Mouse (Mus musculus) frontal cortex, postnatal 14 days (tissue): ENCODE measurements around the gene Aldh6a1.

Experiments used
- DNase-seq, 2 experiments: peaks; one replicate each; pipeline ENCODE4 v3.0.0; 2022; ENCODE audit warnings: low spot score in 2 of 2

Gene Aldh6a1

GRCm38 (mm10) chr12:84450718-84451646 lies at the start of gene Aldh6a1, which contains the start of gene Lin52:
TSS of gene Aldh6a1 (minus strand) at chr12:84451004.
TSS of gene Lin52 (plus strand) at chr12:84451422.
- DNase-seq = peak; percentile 97

- no peak for DNase-seq
These were observed 46.0 kb upstream of the Aldh6a1 start for GRCm38 (mm10) chr12:84496795-84497194.

- no peak for DNase-seq
These were observed 36.7 kb upstream of the Aldh6a1 start for GRCm38 (mm10) chr12:84487324-84488056.

DNA sequence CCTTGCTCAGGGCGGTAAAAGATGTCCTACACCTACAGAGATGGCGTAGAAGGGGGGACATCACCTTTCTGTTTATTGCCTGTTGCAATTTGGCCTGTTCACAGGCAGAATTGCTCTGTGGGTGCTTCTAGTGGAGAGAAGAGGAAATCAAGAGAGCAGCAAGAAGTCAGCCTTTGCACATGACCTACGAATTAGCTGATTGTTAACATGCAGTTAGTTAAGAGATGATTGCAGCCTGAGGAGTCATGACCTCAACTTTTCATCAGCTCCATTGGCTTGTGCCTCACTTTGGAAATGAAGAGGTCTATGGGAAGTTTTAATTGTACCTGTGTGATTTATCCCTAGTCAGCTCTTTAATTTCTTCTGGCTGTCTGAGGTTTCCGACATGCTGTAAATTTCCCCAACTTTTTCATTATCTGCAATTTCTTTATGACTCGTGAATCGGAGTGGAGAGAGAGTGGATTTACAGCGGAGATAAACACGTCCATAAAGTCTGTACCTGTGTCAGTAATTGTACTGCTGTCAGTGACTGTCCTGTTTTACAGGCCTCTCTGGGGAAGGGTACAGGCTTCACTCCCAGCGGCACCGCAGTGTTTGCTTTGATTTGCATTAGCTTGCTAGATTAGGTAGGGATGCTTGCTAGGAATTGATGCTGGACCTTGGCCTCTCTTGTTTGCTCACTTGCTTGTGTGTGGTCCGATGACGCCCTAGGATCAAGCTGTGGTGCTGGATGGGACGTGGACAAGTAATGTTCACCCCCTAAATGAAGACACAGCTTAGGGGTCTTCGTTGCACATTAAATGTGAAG lies 32.2 kb upstream of the Aldh6a1 start:
- no peak for DNase-seq

DNA sequence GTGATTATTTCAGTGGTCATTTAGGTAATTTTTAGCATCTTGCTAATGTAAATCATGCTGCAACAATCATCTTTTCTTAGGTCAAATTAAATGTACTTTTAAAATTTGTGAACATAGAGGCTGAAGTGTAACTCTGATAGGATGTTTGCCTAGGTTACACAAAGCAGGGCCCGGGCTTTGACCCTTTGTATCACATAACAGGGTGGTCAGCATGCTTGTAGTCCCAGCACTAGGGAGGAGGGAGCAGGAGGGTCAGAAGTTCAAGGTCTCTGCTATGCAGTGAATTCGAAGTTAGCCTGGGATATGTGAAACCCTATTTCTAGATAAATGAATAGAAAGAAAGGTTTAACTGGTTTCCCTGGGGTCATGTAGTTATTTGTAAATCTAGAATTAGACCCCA lies 30.4 kb upstream of the Aldh6a1 start:
- DNase-seq = no peak

DNA sequence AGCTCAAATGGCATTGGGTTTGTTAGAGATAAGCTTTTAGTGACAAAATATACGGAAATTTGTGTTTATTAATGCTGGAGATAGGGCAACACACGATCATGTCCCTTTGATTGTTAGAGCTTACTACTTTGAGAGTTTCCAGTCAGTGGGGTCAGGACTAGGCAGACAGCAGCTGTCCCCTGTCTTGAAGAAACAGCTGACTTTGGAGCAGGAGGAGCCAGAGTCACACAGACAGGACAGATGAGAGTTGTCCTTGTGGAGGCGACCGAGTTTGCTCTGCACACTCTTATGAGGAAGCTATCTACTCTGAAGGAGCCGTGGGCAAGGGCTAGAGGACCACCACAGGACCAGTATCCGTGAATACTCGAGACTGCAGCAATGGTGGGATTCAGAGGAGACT lies 28.1 kb upstream of the Aldh6a1 start:
- no peak for DNase-seq

DNA sequence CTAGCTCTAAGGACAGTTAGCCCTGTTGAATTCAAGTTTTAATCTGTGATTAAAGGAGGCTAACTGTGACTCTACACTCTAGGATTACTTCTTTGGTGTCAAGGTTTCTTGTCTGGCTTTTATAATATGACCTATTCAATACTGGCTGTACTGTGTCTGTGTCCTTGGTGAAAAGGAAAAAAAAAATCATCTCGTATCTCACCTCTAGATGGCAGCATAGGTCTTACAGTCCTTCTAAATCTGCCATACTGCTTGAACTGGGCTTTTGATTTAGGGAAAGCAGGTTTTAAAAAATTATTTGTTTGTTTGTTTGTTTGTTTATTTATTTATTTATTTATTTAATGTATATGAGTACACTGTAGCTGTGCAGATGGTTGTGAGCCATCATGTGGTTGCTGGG lies 17.9 kb upstream of the Aldh6a1 start:
- DNase-seq = no peak

GRCm38 (mm10) chr12:84462856-84463255 lies 12.1 kb upstream of the Aldh6a1 start:
- DNase-seq = no peak

DNA sequence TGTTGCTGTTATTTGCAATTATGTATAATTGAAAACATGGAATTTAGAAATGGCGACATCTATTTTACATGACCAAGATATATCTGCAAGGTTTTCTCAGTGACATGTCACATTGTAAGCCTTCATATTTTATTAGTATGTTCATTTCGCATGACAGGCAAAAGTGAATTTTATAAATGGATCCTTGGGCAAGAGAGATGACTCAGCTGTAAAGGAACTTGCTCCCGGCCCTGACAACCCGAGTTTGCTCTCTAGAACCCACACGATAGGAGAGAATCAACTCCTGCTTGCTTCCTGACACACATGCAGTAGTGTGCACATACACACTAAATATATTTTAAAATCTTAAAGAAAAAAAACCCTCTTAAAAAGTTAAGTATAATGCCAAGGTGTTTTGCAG lies 10.6 kb upstream of the Aldh6a1 start:
- DNase-seq = no peak

- no peak for DNase-seq
These were observed 9.0 kb upstream of the Aldh6a1 start for GRCm38 (mm10) chr12:84459845-84460244.

DNA sequence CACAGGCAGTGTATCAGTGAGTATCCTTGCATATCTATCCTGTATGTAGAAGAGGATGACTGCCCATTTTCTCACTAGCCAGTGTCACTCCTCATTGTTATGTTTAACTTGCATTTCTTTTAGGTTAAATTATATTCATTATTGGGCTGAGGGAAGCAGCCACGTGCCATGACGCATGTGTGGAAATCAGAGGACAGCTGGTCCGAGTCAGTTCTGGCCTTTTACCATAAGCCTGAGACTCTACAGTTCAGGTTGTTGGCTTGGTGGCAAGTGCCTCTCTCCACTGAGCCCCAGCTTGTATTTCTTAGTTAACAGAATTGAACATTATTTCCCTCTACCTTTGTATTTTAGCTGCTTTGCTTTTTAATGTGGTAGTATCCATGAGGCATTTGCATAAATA lies 6.1 kb upstream of the Aldh6a1 start:
- DNase-seq = no peak

DNA sequence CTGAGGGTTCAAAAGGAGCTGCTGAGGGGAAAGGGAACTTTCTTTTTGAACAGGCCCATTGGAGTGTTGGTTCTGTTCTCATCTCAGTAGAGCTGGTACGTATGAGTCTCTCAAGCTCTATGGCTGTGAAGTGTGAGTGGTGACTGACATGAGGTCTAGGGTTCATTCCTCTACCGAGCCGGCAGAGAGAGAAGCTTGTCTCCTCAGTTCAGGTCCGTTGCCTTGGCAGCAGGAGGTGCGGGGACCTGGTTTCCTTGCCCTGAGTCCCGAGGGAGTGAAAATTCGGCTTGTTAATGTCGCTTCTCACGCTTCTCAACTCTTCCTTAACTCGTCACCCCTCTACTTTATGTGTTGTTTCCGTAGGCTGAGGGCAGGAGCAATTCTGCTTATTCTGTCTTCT lies 997 bp upstream of the Aldh6a1 start:
- peak in 1 of 2 experiments; percentile 8 for DNase-seq

GRCm38 (mm10) chr12:84450351-84450717 lies 470 bp downstream of the Aldh6a1 start:
- DNase-seq = no peak

GRCm38 (mm10) chr12:84449887-84450286 lies 917 bp downstream of the Aldh6a1 start:
- DNase-seq = no peak

DNA sequence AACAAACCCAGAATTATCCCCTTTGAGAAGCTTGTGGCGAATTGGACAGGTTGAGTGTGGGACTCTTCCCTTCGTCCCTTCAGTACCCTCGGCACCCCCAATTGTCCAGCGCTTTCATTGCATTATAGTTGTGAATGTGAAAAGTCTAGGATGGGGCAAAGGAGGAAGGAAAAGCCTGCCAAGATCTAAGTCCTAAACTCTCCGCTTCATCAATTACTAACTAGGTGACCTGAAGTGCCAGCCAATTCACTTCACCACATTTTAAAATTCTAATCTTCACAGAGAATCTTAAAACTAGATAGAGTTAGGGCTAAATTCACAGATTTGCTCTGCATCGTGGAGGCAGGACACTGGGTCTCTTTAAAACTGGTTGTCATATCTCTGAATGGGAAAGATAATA lies 2.6 kb downstream of the Aldh6a1 start:
- DNase-seq = no peak

GRCm38 (mm10) chr12:84447386-84447785 lies 3.4 kb downstream of the Aldh6a1 start:
- no peak for DNase-seq

GRCm38 (mm10) chr12:84442526-84442925 lies 8.3 kb downstream of the Aldh6a1 start:
- DNase-seq = no peak

DNA sequence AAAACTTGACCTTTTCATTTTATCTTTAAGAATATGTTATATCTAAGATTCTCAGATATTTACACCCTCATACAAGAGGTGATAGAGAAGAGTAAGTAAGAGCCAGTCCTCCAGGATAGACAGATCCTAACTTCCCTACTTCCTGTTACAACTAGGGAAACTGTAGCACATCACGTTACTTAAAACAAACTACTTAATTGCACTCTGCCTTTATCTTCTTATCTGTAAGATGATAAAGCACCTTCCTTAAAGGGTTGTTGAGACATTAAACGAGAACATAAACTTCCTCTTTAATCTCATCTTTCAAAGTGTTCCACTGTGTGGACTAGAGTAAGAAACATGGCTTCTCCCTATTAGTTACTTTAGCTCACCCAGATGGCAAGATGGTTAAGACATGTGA lies 12.1 kb downstream of the Aldh6a1 start:
- no peak for DNase-seq

DNA sequence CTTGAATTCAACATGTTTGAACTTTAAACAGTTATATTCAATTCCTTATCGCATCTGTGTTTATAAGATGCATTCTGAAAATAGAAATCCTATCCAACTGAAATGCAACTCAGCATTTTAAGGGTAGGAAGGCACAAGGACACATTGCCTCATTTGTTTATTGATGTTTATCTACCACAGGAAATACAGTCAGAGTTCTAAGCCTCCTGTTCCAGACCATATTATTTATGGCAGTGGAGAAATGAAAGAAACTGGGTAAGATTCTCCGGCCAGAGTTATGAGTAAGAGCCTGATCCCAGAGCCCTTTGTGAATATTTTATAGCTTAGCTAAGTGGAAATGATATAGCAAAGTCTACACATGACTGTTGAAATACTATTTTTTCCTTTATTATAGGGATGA lies 21.0 kb downstream of the Aldh6a1 start:
- no peak for DNase-seq

DNA sequence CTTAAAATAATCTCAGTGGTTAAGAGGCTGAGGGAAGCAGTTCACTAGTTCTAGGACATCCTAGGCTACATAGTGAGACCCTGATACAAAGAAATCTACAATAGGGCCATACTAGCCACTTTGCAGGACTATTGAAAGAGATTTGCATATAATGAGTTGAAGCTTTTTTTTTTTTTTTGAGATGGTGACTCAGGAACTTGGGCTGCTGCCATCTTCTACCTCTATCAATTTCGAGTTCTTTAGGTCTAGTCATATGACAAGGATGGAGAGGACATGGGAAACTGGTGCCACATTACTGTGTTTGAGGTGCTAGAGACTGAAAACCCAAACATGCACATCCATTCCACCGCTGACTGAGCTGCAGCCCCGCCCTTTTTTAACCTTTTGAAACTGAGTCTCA lies 26.8 kb downstream of the Aldh6a1 start:
- DNase-seq = no peak

GRCm38 (mm10) chr12:84417605-84417922 lies 33.2 kb downstream of the Aldh6a1 start:
- peak in 1 of 2 experiments; percentile 5 for DNase-seq
